Mouse (Mus musculus) lung, embryonic 14.5 days (tissue): ENCODE data around the gene Os9. TPM values are rescaled to one million over a fixed set of nuclear protein-coding genes. Genes with fewer than 3 reads are reported as not detected.
"Not testable (repeated sequence)": the region's sequence is repeated elsewhere in the genome, so short reads cannot be mapped to it uniquely, and the experiment has no call there.

Source experiments
- ATAC-seq: fragments of 200-750 bp; cut with Nextera tagmentation; 2 replicates; pipeline ENCODE4 v1.8.0; 2017; ENCODE audit warnings: mild to moderate bottlenecking, moderate TSS enrichment, moderate library complexity; ENCODE audit not compliant: insufficient read depth
- DNase-seq: peaks from one replicate; pipeline ENCODE4 v3.0.0-alpha.2; 2015
- H3K27ac ChIP-seq: fragments of 300-500 bp; sonication (generic); 2 replicates; pipeline ENCODE4 v1.5.1; 2014; ENCODE audit warnings: low read depth, mild to moderate bottlenecking, moderate library complexity
- H3K27me3 ChIP-seq: fragments of 300-500 bp; sonication (generic); 2 replicates; pipeline ENCODE4 v1.6.1; 2014; ENCODE audit warnings: low read length, control low read depth; ENCODE audit not compliant: insufficient read depth
- H3K36me3 ChIP-seq: fragments of 300-500 bp; sonication (generic); 2 replicates; pipeline ENCODE4 v1.6.1; 2014; ENCODE audit warnings: control low read depth; ENCODE audit not compliant: insufficient read depth
- H3K4me1 ChIP-seq: fragments of 300-500 bp; sonication (generic); 2 replicates; pipeline ENCODE4 v1.6.1; 2014; ENCODE audit warnings: antibody characterized with exemption, control low read depth; ENCODE audit not compliant: insufficient read depth
- H3K4me2 ChIP-seq: fragments of 300-500 bp; sonication (generic); 2 replicates; pipeline ENCODE4 v1.6.1; 2014; ENCODE audit warnings: mild to moderate bottlenecking
- H3K4me3 ChIP-seq: fragments of 300-500 bp; sonication (generic); 2 replicates; pipeline ENCODE4 v1.5.1; 2014; ENCODE audit warnings: low read depth, low read length
- H3K9ac ChIP-seq: fragments of 300-500 bp; sonication (generic); 2 replicates; pipeline ENCODE4 v1.6.1; 2014
- H3K9me3 ChIP-seq: fragments of 300-500 bp; sonication (generic); 2 replicates; pipeline ENCODE4 v1.6.1; 2016; ENCODE audit warnings: low read depth, low read length, control low read depth
- CTCF ChIP-seq: IDR thresholded peaks from 2 replicates; pipeline ENCODE4 v1.5.1; 2016; ENCODE audit warnings: antibody characterized with exemption, low read depth
- WGBS: fragments of 180-500 bp; shearing (Covaris S2); extraction: QIAGEN DNeasy Blood & Tissue Kit; methylation state at CpG from one replicate; pipeline ENCODE4 v1.1.7; 2014; 5-methylcytosine and 5-hydroxymethylcytosine counted together
- polyA plus RNA-seq: library from polyadenylated mRNA; unstranded; fragments of >200 nt; fragmentation: Nextera tagmentation; extraction: Ambion mirVana; gene quantifications from 2 replicates; pipeline ENCODE4 v1.2.1, GENCODE M21; 2014

The Os9 gene
- polyA plus RNA-seq, 1 experiment from 2014 or later, result 56.8 TPM

DNA sequence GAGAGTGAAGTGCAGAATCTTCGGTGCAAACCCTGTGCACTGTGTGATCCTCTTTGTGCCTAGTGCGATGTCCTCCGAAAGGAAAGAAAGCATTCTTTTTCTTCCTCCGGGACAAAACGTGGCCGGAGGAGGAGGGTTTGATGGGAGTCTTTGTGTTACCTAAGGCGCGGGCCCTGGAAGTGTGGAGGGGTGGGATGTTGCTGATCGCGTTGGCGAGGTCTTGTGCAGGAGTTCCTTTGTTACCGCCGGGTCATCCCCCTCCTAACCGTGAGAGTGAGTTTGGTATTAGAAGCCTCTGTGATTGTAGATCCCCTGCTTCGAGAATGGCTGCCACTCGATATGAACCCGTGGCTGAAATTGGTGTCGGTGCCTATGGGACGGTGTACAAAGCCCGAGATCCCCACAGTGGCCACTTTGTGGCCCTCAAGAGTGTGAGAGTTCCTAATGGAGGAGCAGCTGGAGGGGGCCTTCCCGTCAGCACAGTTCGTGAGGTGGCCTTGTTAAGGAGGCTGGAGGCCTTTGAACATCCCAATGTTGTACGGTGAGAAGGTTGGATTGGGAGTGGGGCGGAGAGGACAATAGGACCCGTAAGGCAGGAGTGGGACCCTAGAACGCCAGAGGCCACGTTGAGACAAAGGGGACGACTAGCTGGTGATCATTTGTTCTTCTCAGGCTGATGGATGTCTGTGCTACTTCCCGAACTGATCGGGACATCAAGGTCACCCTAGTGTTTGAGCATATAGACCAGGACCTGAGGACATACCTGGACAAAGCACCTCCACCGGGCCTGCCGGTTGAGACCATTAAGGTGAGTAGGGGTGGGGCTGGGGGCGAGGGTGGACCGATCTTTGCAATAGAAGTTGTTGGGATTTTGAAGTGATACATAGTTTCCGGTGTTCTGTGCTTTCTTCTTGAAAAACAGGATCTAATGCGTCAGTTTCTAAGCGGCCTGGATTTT lies 56.7 kb downstream of the Os9 start:
- DNase-seq, result peak; percentile 44
- Histone ChIP-seq H3K9ac (peak overlapping the region; percentile 98), H3K27me3 (peaks cover 18% of the 10 kb centered on the region), H3K4me2 (peak overlapping the region; percentile 70), H3K36me3 (peaks cover 44% of the 10 kb centered on the region), H3K4me1 (peaks cover 12% of the 10 kb centered on the region), H3K9me3 (no peaks in the 10 kb centered on the region), H3K4me3 (peak overlapping the region; percentile 90), H3K27ac (peak overlapping the region; percentile 89)
- ATAC-seq, result peak; percentile 1; the same call in 1 of the 2 replicates
- WGBS, result 8% methylated on average over 37 of the region's 37 CpGs
- no peak for TF ChIP-seq CTCF

DNA sequence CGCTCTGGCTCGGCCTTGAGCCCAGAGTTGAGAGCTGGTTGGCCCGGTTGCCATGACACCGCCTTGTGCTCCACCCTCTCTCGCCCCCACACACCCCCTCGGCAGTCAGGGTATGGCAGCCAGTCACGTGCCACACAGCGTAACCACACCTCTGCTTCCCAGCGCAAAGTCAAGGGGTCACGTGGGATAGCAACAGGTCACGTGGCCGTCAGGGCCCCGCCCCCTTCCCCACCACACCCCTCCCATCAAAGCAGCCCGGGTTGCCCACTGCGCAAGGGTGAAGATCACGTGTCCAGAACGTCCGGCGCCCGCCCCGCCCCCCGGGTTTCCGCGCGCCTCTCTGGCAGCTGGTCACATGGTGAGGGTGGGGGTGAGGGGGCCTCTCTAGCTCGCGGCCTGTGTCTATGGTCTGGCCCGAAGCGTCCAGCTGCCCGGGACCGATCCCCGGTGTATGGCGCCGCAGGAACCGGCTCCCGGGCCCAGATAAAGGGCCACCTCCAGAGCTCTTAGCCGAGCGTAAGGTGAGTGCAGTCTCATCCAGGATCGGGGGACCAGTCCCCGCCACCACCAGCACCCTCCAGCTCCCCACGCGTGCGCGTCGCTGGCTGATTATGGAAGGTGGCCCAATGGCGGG lies 57.6 kb downstream of the Os9 start, which contains the start of gene Cdk4:
Gene Cdk4 (plus strand): TSS at position 296 of the 634 bp plus-strand sequence.
- H3K9me3 ChIP-seq, result no peaks in the 10 kb centered on the region
- H3K9ac ChIP-seq, result peak within 1 kb of the TSS; percentile 98
- H3K4me3 ChIP-seq, result peak within 1 kb of the TSS; percentile 90
- under 1% methylated on average over 46 of the region's 46 CpGs for WGBS
- peak within 1 kb of the TSS; percentile 89 for H3K27ac ChIP-seq
- H3K4me2 ChIP-seq, result peak within 1 kb of the TSS; percentile 70
- TF ChIP-seq CTCF, result no peak
- peaks cover 39% of the 10 kb centered on the region for H3K36me3 ChIP-seq
- H3K4me1 ChIP-seq, result peaks cover 11% of the 10 kb centered on the region
- DNase-seq (peak; percentile 98), ATAC-seq (peak; percentile 91)
- H3K27me3 ChIP-seq, result peaks cover 26% of the 10 kb centered on the region

DNA sequence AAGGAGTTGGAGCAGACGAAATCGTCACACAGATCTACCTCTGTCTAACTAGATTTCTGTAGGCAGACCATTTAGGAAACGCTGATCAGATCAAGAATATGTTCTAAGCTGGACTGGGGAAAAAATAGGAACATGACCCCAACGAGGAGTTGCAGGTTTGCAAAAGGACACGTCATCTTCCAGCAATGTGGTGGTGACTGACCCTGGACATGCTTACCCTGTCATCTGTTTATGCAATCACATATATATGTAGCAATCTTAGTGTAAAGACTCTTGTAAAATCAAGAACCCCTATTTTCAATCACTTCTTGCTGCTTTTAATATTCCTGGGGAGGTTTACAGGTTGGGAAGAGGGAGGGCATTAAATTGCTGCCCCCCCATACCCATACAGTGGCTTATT lies 58.4 kb downstream of the Os9 start:
- Histone ChIP-seq H3K27me3 (peaks cover 30% of the 10 kb centered on the region), H3K9ac (no peak overlapping the region), H3K4me1 (peaks cover 12% of the 10 kb centered on the region; the same call in 1 of the 2 replicates), H3K27ac (no peak overlapping the region), H3K9me3 (no peaks in the 10 kb centered on the region), H3K36me3 (peaks cover 31% of the 10 kb centered on the region), H3K4me2 (peak overlapping the region; percentile 70), H3K4me3 (no peak overlapping the region)
- no peak for TF ChIP-seq CTCF
- ATAC-seq (no peak), DNase-seq (no peak)
- WGBS, result 67% methylated on average over 5 of the region's 5 CpGs

DNA sequence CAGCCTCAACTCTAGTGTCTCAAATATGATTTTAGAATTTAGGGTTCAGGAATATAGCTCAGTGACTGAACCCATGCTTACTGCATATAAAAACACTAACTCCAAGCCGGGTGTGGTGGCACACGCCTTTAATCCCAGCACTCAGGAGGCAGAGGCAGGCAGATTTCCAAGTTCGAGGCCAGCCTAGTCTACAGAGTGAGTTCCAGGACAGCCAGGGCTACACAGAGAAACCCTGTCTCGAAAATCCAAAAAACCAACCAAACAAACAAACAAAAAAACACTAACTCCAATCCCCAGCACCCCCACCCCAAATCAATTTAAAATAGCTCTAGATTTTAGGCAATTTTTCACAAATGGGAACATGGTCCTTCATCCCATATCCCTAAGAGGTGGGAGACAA lies 58.8 kb downstream of the Os9 start:
- ATAC-seq, H3K9me3 ChIP-seq, H3K27ac ChIP-seq, H3K9ac ChIP-seq, DNase-seq, H3K4me3 ChIP-seq, H3K4me2 ChIP-seq: not testable (repeated sequence)
- Histone ChIP-seq H3K4me1 (peaks cover 12% of the 10 kb centered on the region; the same call in 1 of the 2 replicates), H3K36me3 (peaks cover 27% of the 10 kb centered on the region), H3K27me3 (peaks cover 30% of the 10 kb centered on the region)
- WGBS, result 75% methylated on average over 4 of the region's 4 CpGs

DNA sequence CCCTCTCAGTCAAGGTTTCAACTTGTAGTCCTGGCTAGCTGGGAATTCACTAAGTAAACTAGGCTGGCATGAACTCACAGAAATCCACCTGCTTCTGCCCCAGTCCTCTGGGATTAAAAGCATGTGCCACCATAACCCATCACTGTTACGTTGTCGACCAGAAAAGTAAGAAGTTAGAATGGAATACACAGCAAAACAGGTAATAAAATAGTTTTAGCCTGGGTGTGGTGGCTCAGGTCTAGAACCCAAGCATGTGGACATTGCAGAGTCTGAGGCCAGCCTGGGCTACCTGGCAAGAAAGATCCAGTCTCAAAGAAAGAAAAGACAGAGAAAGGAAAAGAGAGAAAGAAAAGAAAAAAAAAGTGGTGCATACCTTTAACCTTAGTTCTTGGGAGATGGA lies 59.4 kb downstream of the Os9 start:
- Histone ChIP-seq H3K27me3 (peaks cover 30% of the 10 kb centered on the region), H3K4me2 (no peak overlapping the region), H3K4me1 (peaks cover 12% of the 10 kb centered on the region; the same call in 1 of the 2 replicates), H3K9me3 (no peaks in the 10 kb centered on the region), H3K4me3 (no peak overlapping the region), H3K36me3 (peaks cover 23% of the 10 kb centered on the region), H3K27ac (no peak overlapping the region), H3K9ac (no peak overlapping the region)
- 76% methylated on average over 2 of the region's 2 CpGs for WGBS
- no peak for DNase-seq
- no peak for ATAC-seq
- no peak for TF ChIP-seq CTCF

DNA sequence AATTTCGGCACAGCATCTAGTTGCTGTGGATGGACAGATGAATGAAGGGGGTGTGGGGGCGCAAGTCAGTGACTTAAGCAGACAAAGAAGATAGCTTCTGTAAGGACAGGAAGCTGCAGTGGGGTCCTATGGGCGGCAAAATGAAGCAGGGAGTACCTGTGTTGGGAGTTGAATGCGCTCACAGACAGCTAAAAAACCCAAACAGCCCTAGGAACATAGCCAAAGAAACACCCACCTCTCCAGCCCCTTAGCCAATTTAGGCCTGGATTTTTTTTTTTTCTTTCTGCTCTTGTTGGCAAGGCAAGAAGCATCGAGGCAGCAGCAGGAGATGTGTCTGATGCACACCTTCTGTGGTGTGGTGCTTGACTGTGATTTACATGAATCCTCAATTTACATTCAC lies 59.8 kb downstream of the Os9 start:
- Histone ChIP-seq H3K27ac (no peak overlapping the region), H3K4me3 (no peak overlapping the region), H3K36me3 (peaks cover 22% of the 10 kb centered on the region), H3K4me2 (peak overlapping the region; percentile 95), H3K9me3 (no peaks in the 10 kb centered on the region), H3K9ac (no peak overlapping the region), H3K4me1 (peaks cover 12% of the 10 kb centered on the region; the same call in 1 of the 2 replicates), H3K27me3 (peaks cover 30% of the 10 kb centered on the region)
- WGBS, result 47% methylated on average over 5 of the region's 5 CpGs
- TF ChIP-seq CTCF, result no peak
- no peak for ATAC-seq
- no peak for DNase-seq
